Mouse (Mus musculus) midbrain, embryonic 12.5 days (tissue): Measurements from ENCODE around the gene Slc35e1. TPM values are rescaled to one million over a fixed set of nuclear protein-coding genes. Genes with fewer than 3 reads are reported as not detected.
A peak's percentile ranks its signal among the peaks of the same experiment; 100 is the strongest.

ENCODE experiments used
- ATAC-seq: fragments of 200-750 bp; cut with Nextera tagmentation; 2 replicates; pipeline ENCODE4 v1.8.0; 2017; ENCODE audit warnings: low read depth, moderate TSS enrichment, moderate library complexity; ENCODE audit not compliant: low FRiP score
- H3K27ac ChIP-seq: fragments of 300-500 bp; sonication (generic); replicated peaks from 2 replicates; pipeline ENCODE4 v1.5.1; 2016; ENCODE audit warnings: mild to moderate bottlenecking
- H3K27me3 ChIP-seq: fragments of 300-500 bp; sonication (generic); 2 replicates; pipeline ENCODE4 v1.6.1; 2016; ENCODE audit warnings: mild to moderate bottlenecking
- H3K36me3 ChIP-seq: fragments of 300-500 bp; sonication (generic); 2 replicates; pipeline ENCODE4 v1.6.1; 2016
- H3K4me1 ChIP-seq: fragments of 300-500 bp; sonication (generic); 2 replicates; pipeline ENCODE4 v1.6.1; 2016
- H3K4me2 ChIP-seq: fragments of 300-500 bp; sonication (generic); replicated peaks from 2 replicates; pipeline ENCODE4 v1.6.1; 2016; ENCODE audit warnings: mild to moderate bottlenecking, moderate library complexity
- H3K4me3 ChIP-seq: fragments of 300-500 bp; sonication (generic); 2 replicates; pipeline ENCODE4 v1.5.1; 2016; ENCODE audit warnings: mild to moderate bottlenecking
- H3K9ac ChIP-seq: fragments of 300-500 bp; sonication (generic); replicated peaks from 2 replicates; pipeline ENCODE4 v1.6.1; 2016; ENCODE audit warnings: mild to moderate bottlenecking, moderate library complexity
- H3K9me3 ChIP-seq: fragments of 300-500 bp; sonication (generic); 2 replicates; pipeline ENCODE4 v1.6.1; 2016; ENCODE audit warnings: mild to moderate bottlenecking
- WGBS: fragments of 180-500 bp; shearing (Covaris S2); methylation state at CpG from one replicate; pipeline ENCODE4 v1.1.7; 2016; 5-methylcytosine and 5-hydroxymethylcytosine counted together
- polyA plus RNA-seq: library from polyadenylated mRNA; unstranded; fragments of >200 nt; fragmentation: Nextera tagmentation; extraction: Ambion mirVana; gene quantifications from 2 replicates; pipeline ENCODE4 v1.2.1, GENCODE M21; 2016

Gene Slc35e1
- polyA plus RNA-seq, 1 experiment from 2014 or later: 23.0 TPM

- no peak overlapping the region for H3K27ac ChIP-seq
- H3K9ac ChIP-seq: no peak overlapping the region
- 100% methylated on average over 7 of the region's 7 CpGs for WGBS
- no peaks in the 10 kb centered on the region for H3K9me3 ChIP-seq
- no peak overlapping the region for H3K4me2 ChIP-seq
- no peak overlapping the region for H3K4me3 ChIP-seq
- H3K27me3 ChIP-seq: no peaks in the 10 kb centered on the region
- H3K4me1 ChIP-seq: peaks cover 12% of the 10 kb centered on the region
- no peak for ATAC-seq
- H3K36me3 ChIP-seq: peaks cover 76% of the 10 kb centered on the region
Observed at GRCm38 (mm10) chr8:72470684-72471083, 21.7 kb downstream of the Slc35e1 start.

- H3K27ac ChIP-seq: no peak overlapping the region
- no peak for ATAC-seq
- H3K4me3 ChIP-seq: no peak overlapping the region
- peaks cover 83% of the 10 kb centered on the region for H3K36me3 ChIP-seq
- peaks cover 11% of the 10 kb centered on the region for H3K4me1 ChIP-seq
- no peaks in the 10 kb centered on the region for H3K9me3 ChIP-seq
- H3K4me2 ChIP-seq: no peak overlapping the region
- H3K27me3 ChIP-seq: no peaks in the 10 kb centered on the region
- 94% methylated on average over 8 of the region's 8 CpGs for WGBS
- H3K9ac ChIP-seq: no peak overlapping the region
Observed at GRCm38 (mm10) chr8:72469984-72470383, 22.4 kb downstream of the Slc35e1 start.

DNA sequence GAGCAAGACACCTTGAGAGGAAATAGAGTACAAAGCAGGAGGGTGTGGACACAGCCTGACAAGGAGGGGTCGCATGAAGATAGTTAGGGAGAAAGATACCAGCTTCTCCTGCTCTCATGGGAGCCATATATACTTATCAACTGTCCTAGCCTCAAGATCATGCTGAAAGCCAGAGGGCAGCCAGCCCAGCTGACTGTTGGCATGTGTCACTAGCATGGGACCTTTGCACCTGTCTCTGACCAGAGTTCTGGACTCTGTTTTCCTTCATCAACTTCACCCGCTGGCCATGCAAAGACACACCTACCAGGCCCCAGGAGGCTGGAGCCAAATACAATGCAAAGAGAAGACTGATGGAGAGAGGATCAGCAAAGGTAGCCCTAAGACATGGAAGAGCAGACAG is 23.2 kb downstream of the Slc35e1 start:
- 90% methylated on average over 2 of the region's 2 CpGs for WGBS
- H3K4me3 ChIP-seq: no peak overlapping the region
- H3K9ac ChIP-seq: no peak overlapping the region
- ATAC-seq: no peak
- peaks cover 91% of the 10 kb centered on the region for H3K36me3 ChIP-seq
- H3K4me1 ChIP-seq: peaks cover 9% of the 10 kb centered on the region
- no peaks in the 10 kb centered on the region for H3K27me3 ChIP-seq
- no peaks in the 10 kb centered on the region for H3K9me3 ChIP-seq
- no peak overlapping the region for H3K27ac ChIP-seq
- H3K4me2 ChIP-seq: no peak overlapping the region

- H3K4me3 ChIP-seq: no peak overlapping the region
- WGBS: 96% methylated on average over 10 of the region's 10 CpGs
- peaks cover 100% of the 10 kb centered on the region for H3K36me3 ChIP-seq
- no peak overlapping the region for H3K9ac ChIP-seq
- no peaks in the 10 kb centered on the region for H3K4me1 ChIP-seq
- H3K9me3 ChIP-seq: no peaks in the 10 kb centered on the region
- ATAC-seq: no peak
- H3K27ac ChIP-seq: no peak overlapping the region
- no peak overlapping the region for H3K4me2 ChIP-seq
- no peaks in the 10 kb centered on the region for H3K27me3 ChIP-seq
Observed at GRCm38 (mm10) chr8:72464211-72464610, 28.2 kb downstream of the Slc35e1 start.

DNA sequence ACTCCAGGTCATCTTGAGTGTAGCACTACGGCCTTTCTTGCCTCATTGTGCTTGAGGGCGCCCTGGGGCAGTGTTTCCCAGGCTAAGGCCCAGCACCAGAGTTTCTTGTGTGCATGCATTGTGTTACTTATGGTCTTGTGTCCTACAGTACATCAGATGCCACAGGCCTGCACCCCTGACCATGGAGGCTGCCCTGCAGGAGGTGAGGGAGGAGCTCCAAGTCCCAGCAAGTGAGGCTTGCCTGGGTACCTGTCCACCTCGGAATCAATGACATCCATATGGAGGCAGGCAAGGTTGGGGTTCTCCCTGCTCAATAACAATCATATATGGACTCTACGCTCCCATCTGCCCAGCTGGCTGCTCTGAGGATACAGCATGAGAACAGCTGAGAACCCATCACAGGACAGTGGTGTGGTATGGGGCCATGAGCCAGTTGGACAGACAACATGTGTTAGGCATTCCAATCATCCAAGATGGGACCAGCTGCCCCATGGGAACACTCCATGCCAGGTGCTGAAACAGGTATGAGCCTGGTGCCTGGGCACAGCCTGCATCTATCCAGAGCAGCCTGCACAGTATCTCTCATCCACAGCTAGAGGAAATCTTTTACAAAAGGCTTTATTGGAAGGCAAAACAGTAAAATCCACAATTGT is 32.4 kb downstream of the Slc35e1 start:
- Histone ChIP-seq H3K27ac (no peak overlapping the region), H3K36me3 (peaks cover 80% of the 10 kb centered on the region), H3K9me3 (no peaks in the 10 kb centered on the region), H3K4me1 (no peaks in the 10 kb centered on the region), H3K27me3 (no peaks in the 10 kb centered on the region), H3K4me3 (no peak overlapping the region), H3K4me2 (no peak overlapping the region), H3K9ac (no peak overlapping the region)
- no peak for ATAC-seq
- 90% methylated on average over 4 of the region's 4 CpGs for WGBS

DNA sequence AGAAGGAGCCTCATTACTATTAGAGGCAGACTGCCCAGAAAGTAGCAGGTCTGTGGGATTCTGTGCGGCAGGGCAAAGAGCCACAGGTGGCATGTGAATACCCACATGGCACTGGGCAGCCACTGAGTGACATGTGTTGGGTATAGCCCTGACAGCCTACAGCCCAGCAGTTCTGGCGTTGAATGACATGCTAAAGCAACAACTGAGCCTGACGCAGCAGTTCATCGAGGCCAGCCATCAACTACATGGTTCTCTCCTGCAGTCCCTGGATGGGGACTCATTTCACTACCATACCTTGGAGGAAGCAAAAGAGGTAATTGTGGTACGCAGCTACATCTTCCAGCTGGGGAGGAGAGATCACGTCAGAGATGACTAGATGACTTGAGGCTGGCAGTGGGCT is 34.0 kb downstream of the Slc35e1 start:
- WGBS: 91% methylated on average over 6 of the region's 6 CpGs
- no peak overlapping the region for H3K27ac ChIP-seq
- peaks cover 79% of the 10 kb centered on the region for H3K36me3 ChIP-seq

DNA sequence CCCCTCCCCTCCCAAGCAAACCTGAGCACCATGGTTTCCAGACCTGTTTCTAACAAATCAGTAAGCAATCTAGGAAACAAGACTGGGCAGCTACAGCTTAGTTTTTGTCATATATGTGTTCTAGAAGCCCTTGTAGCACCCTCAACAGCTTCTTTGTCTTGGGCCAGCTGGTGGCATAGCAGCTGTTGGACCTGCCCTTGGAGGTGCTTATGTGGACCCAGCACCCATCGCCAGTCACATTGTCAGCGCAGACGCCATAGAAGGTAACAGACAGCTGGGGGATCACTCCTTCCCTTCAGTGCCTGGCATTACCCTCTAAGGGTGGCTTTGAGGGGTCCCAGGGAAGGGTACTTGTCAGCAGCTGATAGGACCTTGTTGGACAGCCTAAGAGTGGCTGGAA is 34.6 kb downstream of the Slc35e1 start:
- WGBS: 91% methylated on average over 3 of the region's 3 CpGs
- no peak for ATAC-seq
- peaks cover 79% of the 10 kb centered on the region for H3K36me3 ChIP-seq
- no peaks in the 10 kb centered on the region for H3K4me1 ChIP-seq
- no peak overlapping the region for H3K27ac ChIP-seq
- no peak overlapping the region for H3K9ac ChIP-seq
- H3K4me2 ChIP-seq: no peak overlapping the region
- H3K4me3 ChIP-seq: no peak overlapping the region
- H3K9me3 ChIP-seq: peaks cover 7% of the 10 kb centered on the region; the same call in 1 of the 2 replicates
- no peaks in the 10 kb centered on the region for H3K27me3 ChIP-seq

More for the DNA sequence above, 34.0 kb downstream of the Slc35e1 start:
- Histone ChIP-seq H3K4me3 (no peak overlapping the region), H3K4me2 (no peak overlapping the region), H3K9ac (no peak overlapping the region), H3K4me1 (no peaks in the 10 kb centered on the region), H3K27me3 (no peaks in the 10 kb centered on the region), H3K9me3 (peaks cover 6% of the 10 kb centered on the region; the same call in 1 of the 2 replicates)
- ATAC-seq: no peak

GRCm38 (mm10) chr8:72455317-72455716 is 37.1 kb downstream of the Slc35e1 start:
- Histone ChIP-seq H3K27me3 (no peaks in the 10 kb centered on the region), H3K27ac (no peak overlapping the region), H3K4me2 (no peak overlapping the region), H3K4me3 (no peak overlapping the region), H3K4me1 (no peaks in the 10 kb centered on the region), H3K9ac (no peak overlapping the region), H3K9me3 (peaks cover 7% of the 10 kb centered on the region; the same call in 1 of the 2 replicates), H3K36me3 (peaks cover 71% of the 10 kb centered on the region)
- WGBS: 92% methylated on average over 4 of the region's 4 CpGs
- ATAC-seq: no peak

DNA sequence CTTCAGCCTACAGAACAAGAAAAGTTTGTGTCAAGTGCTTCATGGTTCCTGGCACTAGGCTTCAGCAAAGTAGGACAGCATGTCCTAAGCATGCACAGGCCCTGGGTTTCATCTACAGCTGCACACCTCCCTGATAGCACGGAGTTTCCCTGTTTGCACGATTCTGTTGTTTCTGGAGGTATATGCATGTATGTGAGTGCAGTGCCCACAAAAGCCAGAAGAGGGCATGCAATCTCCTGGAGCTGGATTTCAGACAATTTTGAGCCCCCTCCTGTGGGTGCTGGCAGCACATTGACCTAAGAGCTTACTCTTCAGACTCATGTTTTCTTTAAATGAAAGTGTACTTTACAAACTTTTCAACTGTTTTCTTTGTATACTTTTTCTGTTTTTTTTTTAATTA is 38.5 kb downstream of the Slc35e1 start:
- H3K27me3 ChIP-seq: no peaks in the 10 kb centered on the region
- H3K36me3 ChIP-seq: peaks cover 70% of the 10 kb centered on the region
- H3K4me1 ChIP-seq: no peaks in the 10 kb centered on the region
- H3K9ac ChIP-seq: no peak overlapping the region
- H3K27ac ChIP-seq: no peak overlapping the region
- no peak for ATAC-seq
- peaks cover 7% of the 10 kb centered on the region; the same call in 1 of the 2 replicates for H3K9me3 ChIP-seq
- 92% methylated on average over 2 of the region's 2 CpGs for WGBS
- H3K4me3 ChIP-seq: no peak overlapping the region
- no peak overlapping the region for H3K4me2 ChIP-seq

- Histone ChIP-seq H3K4me3 (no peak overlapping the region), H3K27me3 (no peaks in the 10 kb centered on the region), H3K36me3 (peaks cover 68% of the 10 kb centered on the region), H3K4me2 (no peak overlapping the region), H3K27ac (no peak overlapping the region), H3K9ac (no peak overlapping the region), H3K9me3 (peaks cover 7% of the 10 kb centered on the region; the same call in 1 of the 2 replicates), H3K4me1 (no peaks in the 10 kb centered on the region)
- no peak for ATAC-seq
- WGBS: 86% methylated on average over 8 of the region's 8 CpGs
Observed at GRCm38 (mm10) chr8:72451516-72451915, 40.9 kb downstream of the Slc35e1 start.

DNA sequence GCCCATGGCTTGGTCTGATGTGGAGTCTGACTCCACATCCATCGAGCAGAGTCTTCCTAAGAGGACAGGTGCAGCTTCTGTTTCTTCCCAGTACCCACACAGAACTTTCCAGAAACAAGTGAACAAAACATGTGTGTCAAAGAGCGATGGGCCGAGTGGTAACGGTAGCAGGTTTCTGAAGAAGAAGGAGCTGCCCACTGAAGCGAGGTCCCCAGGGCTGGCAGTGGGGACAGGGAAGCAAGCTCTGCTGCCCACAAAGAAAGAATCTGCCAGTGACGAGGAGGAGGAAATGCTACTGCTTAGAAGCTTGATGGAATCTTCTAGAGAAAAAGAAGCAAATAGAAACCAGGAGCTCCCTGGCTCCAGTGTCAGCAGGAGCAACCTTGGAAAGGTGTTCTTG is 47.3 kb downstream of the Slc35e1 start:
- 93% methylated on average over 6 of the region's 6 CpGs for WGBS
- no peaks in the 10 kb centered on the region for H3K27me3 ChIP-seq
- no peak overlapping the region for H3K27ac ChIP-seq
- H3K4me3 ChIP-seq: no peak overlapping the region
- H3K9ac ChIP-seq: no peak overlapping the region
- ATAC-seq: no peak
- no peaks in the 10 kb centered on the region for H3K9me3 ChIP-seq
- peaks cover 22% of the 10 kb centered on the region for H3K36me3 ChIP-seq
- H3K4me2 ChIP-seq: no peak overlapping the region
- peaks cover 8% of the 10 kb centered on the region for H3K4me1 ChIP-seq

- Histone ChIP-seq H3K4me3 (peak overlapping the region; percentile 45), H3K9ac (peak overlapping the region; percentile 63), H3K36me3 (0 out of 2 replicates have a peak, but pooled peaks cover 11% of the 10 kb centered on the region), H3K9me3 (no peaks in the 10 kb centered on the region), H3K4me1 (peaks cover 8% of the 10 kb centered on the region), H3K27me3 (no peaks in the 10 kb centered on the region), H3K27ac (no peak overlapping the region), H3K4me2 (peak overlapping the region; percentile 66)
- peak; percentile 68; the same call in 1 of the 2 replicates for ATAC-seq
- WGBS: 41% methylated on average over 6 of the region's 6 CpGs
Observed at GRCm38 (mm10) chr8:72443994-72444350, 48.4 kb downstream of the Slc35e1 start.
